Mouse (Mus musculus) CH12.LX (cell line): Measurements from ENCODE around the gene Spata21. TPM values are rescaled to one million over a fixed set of nuclear protein-coding genes. Genes with fewer than 3 reads are reported as not detected.

Experiments used
- DNase-seq: peaks from one replicate; pipeline ENCODE4 v3.0.0-alpha.2; 2013; ENCODE audit errors: extremely low read depth
- H3K27ac ChIP-seq: 2 replicates; pipeline ENCODE4 v1.5.1; 2012; ENCODE audit warnings: low read depth, mild to moderate bottlenecking, control low read depth, moderate library complexity; ENCODE audit not compliant: insufficient read depth
- H3K27me3 ChIP-seq: replicated peaks from 2 replicates; pipeline ENCODE3; 2012; ENCODE audit warnings: inconsistent platforms
- H3K36me3 ChIP-seq, 2 experiments: replicated peaks in 1 of 2; 2 replicates each; pipeline versions ENCODE3 to v1.6.1; 2012; ENCODE audit warnings: inconsistent platforms in 1 of 2, low read length in 1 of 2, mild to moderate bottlenecking in 1 of 2, mixed read lengths in 1 of 2, moderate library complexity in 1 of 2; ENCODE audit not compliant: control insufficient read depth in 1 of 2, insufficient read depth in 1 of 2
- H3K4me1 ChIP-seq, 2 experiments: 2 replicates each; pipeline ENCODE4 v1.6.1; 2012; ENCODE audit warnings: inconsistent platforms in 1 of 2, moderate library complexity in 1 of 2; ENCODE audit not compliant: insufficient read depth in 2 of 2, control insufficient read depth in 1 of 2
- H3K4me2 ChIP-seq: 2 replicates; pipeline ENCODE4 v1.6.1; 2012; ENCODE audit warnings: low read depth, mild to moderate bottlenecking, control low read depth; ENCODE audit not compliant: poor library complexity, insufficient read depth, severe bottlenecking
- H3K4me3 ChIP-seq, 3 experiments: fragments of 150-350 bp in 1 of 3; sonication (generic) in 1 of 3; replicated peaks in 1 of 3; 2 replicates each; pipeline versions ENCODE3 to v1.5.1; 2011 to 2012; ENCODE audit warnings: low read depth in 2 of 3, low read length in 2 of 3, mild to moderate bottlenecking in 2 of 3, moderate library complexity in 2 of 3, control low read depth in 1 of 3, improper control_type of control experiment in 1 of 3, inconsistent platforms in 1 of 3, mixed read lengths in 1 of 3; ENCODE audit not compliant: poor library complexity in 1 of 3
- H3K79me2 ChIP-seq: replicated peaks from 2 replicates; pipeline ENCODE4 v1.6.1; 2012; ENCODE audit warnings: mild to moderate bottlenecking, moderate library complexity; ENCODE audit not compliant: control insufficient read depth, poor library complexity, insufficient read depth, severe bottlenecking; ENCODE audit errors: extremely low read depth
- H3K9ac ChIP-seq: 2 replicates; pipeline ENCODE4 v1.6.1; 2012; ENCODE audit warnings: low read depth, mild to moderate bottlenecking, control low read depth, moderate library complexity; ENCODE audit not compliant: insufficient read depth
- H3K9me3 ChIP-seq: replicated peaks from 2 replicates; pipeline ENCODE3; 2012; ENCODE audit warnings: low read length, inconsistent platforms, mixed read lengths
- CHD1 ChIP-seq: IDR thresholded peaks from 2 replicates; pipeline ENCODE4 v1.6.1; 2012; ENCODE audit warnings: low read depth, low read length, improper control_type of control experiment, inconsistent platforms
- JUN ChIP-seq: IDR thresholded peaks from 2 replicates; pipeline ENCODE4 v1.6.1; 2011; ENCODE audit warnings: low read depth, mild to moderate bottlenecking, low read length, improper control_type of control experiment, moderate library complexity; ENCODE audit not compliant: insufficient read depth
- MAFK ChIP-seq: IDR thresholded peaks from 2 replicates; pipeline ENCODE4 v1.6.1; 2011; ENCODE audit warnings: low read length, improper control_type of control experiment; ENCODE audit not compliant: insufficient replicate concordance
- MAZ ChIP-seq: IDR thresholded peaks from 2 replicates; pipeline ENCODE4 v1.6.1; 2012; ENCODE audit warnings: low read depth, mild to moderate bottlenecking, inconsistent platforms, low read length, improper control_type of control experiment, moderate library complexity
- MEF2A ChIP-seq: IDR thresholded peaks from 2 replicates; pipeline ENCODE4 v1.6.1; 2014; ENCODE audit warnings: low read depth, mild to moderate bottlenecking, inconsistent platforms, low read length, improper control_type of control experiment, borderline replicate concordance
- NRF1 ChIP-seq: IDR thresholded peaks from 2 replicates; pipeline ENCODE4 v1.6.1; 2014; ENCODE audit warnings: low read depth, mild to moderate bottlenecking, inconsistent platforms, low read length, improper control_type of control experiment, moderate library complexity
- RCOR1 ChIP-seq: conservative IDR thresholded peaks from 2 replicates; pipeline ENCODE4 v1.6.1; 2012; ENCODE audit warnings: low read depth, mild to moderate bottlenecking, inconsistent platforms, low read length, improper control_type of control experiment
- TBP ChIP-seq: conservative IDR thresholded peaks from 2 replicates; pipeline ENCODE4 v1.6.1; 2011; ENCODE audit warnings: low read depth, low read length, improper control_type of control experiment
- TCF12 ChIP-seq: IDR thresholded peaks from 2 replicates; pipeline ENCODE4 v1.6.1; 2014; ENCODE audit warnings: low read depth, mild to moderate bottlenecking, inconsistent platforms, low read length, improper control_type of control experiment
- UBTF ChIP-seq: IDR thresholded peaks from 2 replicates; pipeline ENCODE4 v1.6.1; 2012; ENCODE audit warnings: low read depth, mild to moderate bottlenecking, inconsistent platforms, low read length, improper control_type of control experiment, moderate library complexity
- USF2 ChIP-seq: conservative IDR thresholded peaks from 2 replicates; pipeline ENCODE4 v1.6.1; 2011; ENCODE audit warnings: low read depth, low read length, improper control_type of control experiment
- ZKSCAN1 ChIP-seq: IDR thresholded peaks from 2 replicates; pipeline ENCODE4 v1.6.1; 2012; ENCODE audit warnings: low read depth, inconsistent platforms, low read length, improper control_type of control experiment, borderline replicate concordance
- ZMIZ1 ChIP-seq: IDR thresholded peaks from 2 replicates; pipeline ENCODE4 v1.6.1; 2012; ENCODE audit warnings: low read depth, mild to moderate bottlenecking, inconsistent platforms, low read length, improper control_type of control experiment
- dilution Hi-C: fragments of 300-500 bp; cut with MboI; formaldehyde crosslinking; loops from 2 replicates; pipeline ENCODE4 v1.14.3; 2020; ENCODE audit warnings: low sequenced_read_pairs; ENCODE audit not compliant: extremely low pct_unique_long_range_greater_than_20kb, extremely low pct_ligation_motif_present
- in situ Hi-C: fragments of 300-500 bp; cut with MboI; formaldehyde crosslinking; loops from 3 replicates; pipeline ENCODE4 v1.14.3; 2019; ENCODE audit warnings: low sequenced_read_pairs, low pct_ligation_motif_present, low pct_unique_long_range_greater_than_20kb, mixed read lengths
- polyA plus RNA-seq: library from polyadenylated mRNA; unstranded; fragments of >175 nt; gene quantifications from 2 replicates; pipeline ENCODE4 v1.2.1, GENCODE M21; 2012; ENCODE audit warnings: low read depth; ENCODE audit not compliant: insufficient read length
- total RNA-seq, 2 experiments: library from RNA; depleted of rRNA; stranded (reverse); fragments of 300-350 nt in 1 of 2; fragments of >200 nt in 1 of 2; gene quantifications; 2 replicates each; pipeline ENCODE4 v1.2.3; 2012 to 2014

Spata21 gene
- total and polyA plus RNA-seq, 3 experiments = not detected

DNA sequence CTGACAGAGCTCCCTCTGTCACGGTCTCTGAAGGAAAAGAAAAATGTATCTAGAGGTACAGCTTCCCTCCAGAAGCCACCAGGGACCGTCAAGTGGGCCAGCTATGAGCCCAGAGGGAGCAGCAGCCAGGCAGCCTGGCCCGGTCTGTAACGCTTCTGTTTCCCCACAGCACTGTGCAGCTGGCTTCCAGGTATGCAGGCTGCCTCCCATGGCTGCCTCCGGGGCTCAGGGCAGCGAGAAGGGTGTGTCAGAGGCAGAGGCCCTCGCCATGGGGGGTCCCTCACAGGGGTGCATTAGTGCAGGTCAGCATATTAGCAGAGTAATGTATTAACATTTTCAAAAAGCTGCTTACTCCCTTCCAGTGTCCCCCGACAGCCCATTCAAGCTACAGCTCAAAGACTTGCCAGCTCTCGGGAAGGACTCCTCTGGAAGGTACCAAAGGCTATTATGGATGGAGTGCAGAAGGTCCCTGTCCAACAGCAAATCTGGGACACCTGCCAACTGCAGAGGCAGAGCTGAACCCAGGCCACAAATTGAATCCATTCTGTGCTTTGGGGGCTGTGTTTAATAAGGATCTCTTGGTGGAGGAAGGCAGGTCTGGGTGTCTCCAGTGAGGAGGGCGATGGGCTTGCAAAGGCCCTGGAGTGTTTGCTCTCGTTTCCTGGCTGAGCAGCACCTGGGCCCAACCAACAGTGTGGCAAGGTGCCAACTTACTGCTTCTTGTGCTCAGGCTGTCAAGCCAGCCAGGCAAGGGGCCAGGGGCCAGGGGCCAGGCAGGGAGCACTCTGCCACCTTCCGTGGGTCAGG, 21.2 kb upstream of the Spata21 start:
- Histone ChIP-seq H3K4me3 (no peak overlapping the region), H3K9me3 (no peaks in the 10 kb centered on the region), H3K79me2 (no peaks in the 10 kb centered on the region), H3K36me3 (peaks cover 65 to 73% of the 10 kb centered on the region in 2 experiments), H3K9ac (no peak overlapping the region), H3K27me3 (no peaks in the 10 kb centered on the region), H3K4me2 (no peak overlapping the region), H3K4me1 (peaks cover 0 to 7% of the 10 kb centered on the region in 2 experiments; a peak in 1 of 4 replicates), H3K27ac (no peak overlapping the region)
- in situ Hi-C loops = no loop called here
- no peak for DNase-seq
- no peak for TF ChIP-seq TCF12
- TF ChIP-seq ZMIZ1 = no peak
- TF ChIP-seq CHD1 = no peak
- no peak for TF ChIP-seq TBP
- dilution Hi-C loops = no loop called here

DNA sequence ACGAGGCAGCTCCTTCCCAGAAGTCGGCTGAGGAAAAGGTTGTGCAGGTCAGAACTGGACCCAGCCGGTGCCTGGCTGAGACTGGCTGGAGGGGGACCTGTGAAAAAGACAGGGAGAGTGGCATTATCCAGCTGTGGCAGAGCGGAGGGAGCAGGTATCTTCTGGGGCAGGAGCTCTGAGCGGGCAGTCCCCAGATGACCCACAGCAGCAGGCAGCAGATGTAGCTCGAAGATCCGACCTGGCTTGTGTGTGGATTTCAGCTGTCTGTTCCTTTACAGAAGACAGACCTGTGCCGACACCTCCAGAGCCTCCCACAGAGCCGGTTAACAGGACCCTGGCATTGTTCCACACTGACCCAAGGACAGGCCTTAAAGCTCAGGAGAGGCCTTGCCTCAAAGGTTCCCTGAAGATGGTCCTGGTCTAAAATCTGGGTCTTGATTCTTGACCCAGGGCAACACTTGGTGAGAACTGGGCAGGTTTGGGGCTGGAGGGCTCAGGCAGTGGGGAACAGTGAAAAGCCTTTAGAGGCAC, 20.6 kb upstream of the Spata21 start:
- Histone ChIP-seq H3K27ac (no peak overlapping the region), H3K4me2 (no peak overlapping the region), H3K79me2 (no peaks in the 10 kb centered on the region), H3K27me3 (no peaks in the 10 kb centered on the region), H3K4me3 (no peak overlapping the region), H3K9me3 (no peaks in the 10 kb centered on the region), H3K36me3 (peaks cover 71 to 80% of the 10 kb centered on the region in 2 experiments), H3K4me1 (peaks cover 0 to 7% of the 10 kb centered on the region in 2 experiments; a peak in 1 of 4 replicates), H3K9ac (no peak overlapping the region)
- dilution Hi-C loops = no loop called here
- in situ Hi-C loops = no loop called here
- TF ChIP-seq MEF2A = no peak
- no peak for TF ChIP-seq USF2
- TF ChIP-seq MAFK = no peak
- TF ChIP-seq ZMIZ1 = no peak
- no peak for TF ChIP-seq JUN
- TF ChIP-seq UBTF = no peak
- no peak for TF ChIP-seq TBP
- TF ChIP-seq RCOR1 = no peak
- no peak for TF ChIP-seq ZKSCAN1
- no peak for TF ChIP-seq NRF1
- TF ChIP-seq MAZ = no peak
- no peak for DNase-seq
